Mouse (Mus musculus) adrenal gland, postnatal 36 days (tissue): Measurements from ENCODE around the gene Gpn1. TPM values are rescaled to one million over a fixed set of nuclear protein-coding genes. Genes with fewer than 3 reads are reported as not detected.
A peak's percentile ranks its signal among the peaks of the same experiment; 100 is the strongest.
"Not testable (repeated sequence)": the region's sequence is repeated elsewhere in the genome, so short reads cannot be mapped to it uniquely, and the experiment has no call there.

Experiments
- DNase-seq, 2 experiments: peaks; one replicate each; pipeline ENCODE4 v3.0.0; 2021; ENCODE audit warnings: mixed read lengths in 1 of 2
- long read RNA-seq, 2 experiments: library from polyadenylated mRNA; stranded (forward); transcript quantifications; one replicate each; pipeline ENCODE4 v2.0.0; 2021; ENCODE audit warnings: borderline sequencing depth in 2 of 2
- total RNA-seq, 2 experiments: library from RNA; stranded (reverse); gene quantifications; 2 replicates each; pipeline ENCODE4 v1.2.3; 2021

Gene Gpn1
- total RNA-seq: 10 to 100 TPM; 30.0 to 31.6 TPM
- long read RNA-seq, experiment 1, transcript Gpn1-201 (14 exons, 3,144 nt): major isoform, 63 of 79 reads
- long read RNA-seq, experiment 1, partial matches to known transcripts: 1 of 79 reads
- long read RNA-seq, experiment 1, other reads (novel, unspliced or antisense): 15 of 79 reads
- long read RNA-seq, experiment 2, transcript Gpn1-201 (14 exons, 3,144 nt): major isoform, 20 of 22 reads
- long read RNA-seq, experiment 2, partial matches to known transcripts: 0 of 22 reads
- long read RNA-seq, experiment 2, other reads (novel, unspliced or antisense): 2 of 22 reads

DNA sequence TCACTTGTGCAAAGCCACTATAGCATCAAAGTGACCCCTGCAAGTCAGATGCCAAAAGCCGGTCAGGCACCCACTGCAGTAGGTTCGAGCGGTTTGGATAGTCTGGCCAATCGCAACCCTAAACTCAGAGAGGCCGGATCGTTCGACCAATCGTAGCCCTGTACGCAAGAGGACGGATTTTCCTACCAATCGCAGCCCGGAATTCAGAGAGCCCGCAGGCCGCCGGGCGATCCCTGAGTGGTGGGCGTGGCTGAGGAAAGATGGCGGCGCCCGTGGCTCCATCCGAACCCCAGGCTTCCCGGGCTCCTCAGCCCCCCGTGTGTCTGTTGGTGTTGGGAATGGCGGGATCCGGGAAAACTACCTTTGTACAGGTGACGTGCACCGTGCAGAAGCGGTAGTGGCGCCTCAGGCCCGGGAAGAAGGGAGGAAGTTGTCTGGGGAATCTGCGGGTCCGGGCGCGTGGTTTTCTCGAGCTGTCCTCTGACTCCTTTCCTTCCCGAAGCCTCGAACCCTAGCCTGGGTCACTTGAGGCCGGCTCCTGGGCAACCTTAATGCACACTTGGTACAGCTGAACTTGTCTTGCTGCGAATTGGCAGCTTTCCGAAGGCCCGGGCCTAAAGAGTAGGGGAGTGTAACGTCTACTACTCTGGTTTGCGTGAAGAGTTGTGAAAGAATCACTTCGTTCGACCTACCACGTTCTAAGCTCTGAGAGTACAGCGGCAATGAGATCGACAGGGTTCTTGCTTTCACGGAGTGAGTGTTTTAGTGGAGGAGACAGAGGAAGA is at the start of gene Gpn1:
Gene Gpn1 (plus strand): TSS at position 229 of the 785 bp plus-strand sequence.
- DNase-seq: peak; percentile 94 to 95

DNA sequence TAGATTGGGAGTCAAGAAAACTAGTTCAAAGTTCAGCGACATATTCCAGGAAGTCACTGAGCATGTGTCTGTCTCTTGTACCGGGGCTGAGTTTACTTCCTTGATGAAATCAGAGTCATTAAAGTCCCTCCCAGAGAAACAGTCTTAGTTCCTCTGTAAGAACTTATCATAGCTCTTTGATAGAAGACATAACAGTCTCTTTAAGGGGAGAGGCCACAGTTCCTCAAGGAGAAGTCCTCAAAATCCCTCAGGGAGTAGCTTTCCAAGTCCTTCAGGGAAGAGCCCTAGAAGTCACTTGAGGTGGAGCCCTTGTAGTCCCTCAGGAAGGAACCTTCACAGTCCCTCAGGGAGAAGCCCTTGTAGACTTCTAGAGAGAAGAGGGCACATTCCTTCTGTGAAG is 43.2 kb upstream of the Gpn1 start:
- no peak for DNase-seq

DNA sequence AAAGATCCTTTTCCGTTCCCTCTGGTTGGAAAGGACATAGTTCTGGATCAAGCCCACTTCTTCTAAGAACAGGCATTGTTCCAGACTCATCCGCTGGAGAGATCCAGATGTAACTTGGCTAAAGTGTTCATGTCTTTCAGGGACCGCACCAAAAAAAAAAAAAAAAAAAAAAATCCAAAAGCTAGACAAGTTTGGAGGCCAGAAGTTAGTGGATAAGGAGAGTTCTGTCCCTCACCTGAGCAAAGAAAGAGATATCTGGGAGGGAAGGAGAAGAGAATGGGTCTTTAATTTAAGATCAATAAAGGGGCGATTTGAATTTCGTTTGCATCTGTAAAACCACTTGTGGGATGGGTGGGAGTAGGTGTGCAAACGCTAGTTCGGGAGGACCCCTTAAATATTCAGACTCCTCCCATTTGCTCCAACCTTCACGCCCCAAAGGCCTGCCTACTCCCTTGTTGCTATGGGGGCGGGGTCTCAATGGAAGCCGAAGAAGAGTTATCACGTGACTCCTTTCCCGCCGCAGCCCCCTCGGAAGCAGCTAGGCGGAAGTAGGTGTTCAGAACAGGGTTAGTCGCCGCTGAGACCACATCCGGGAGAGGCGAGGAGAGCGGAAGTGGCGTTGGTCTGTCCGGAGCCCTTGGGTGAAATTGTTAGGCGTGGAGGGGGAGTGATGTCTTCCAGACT is 42.5 kb upstream of the Gpn1 start, which contains the start of gene Zfp512:
Gene Zfp512 (plus strand): TSS at position 554 of the 684 bp plus-strand sequence.
- peak; percentile 94 to 96 for DNase-seq

DNA sequence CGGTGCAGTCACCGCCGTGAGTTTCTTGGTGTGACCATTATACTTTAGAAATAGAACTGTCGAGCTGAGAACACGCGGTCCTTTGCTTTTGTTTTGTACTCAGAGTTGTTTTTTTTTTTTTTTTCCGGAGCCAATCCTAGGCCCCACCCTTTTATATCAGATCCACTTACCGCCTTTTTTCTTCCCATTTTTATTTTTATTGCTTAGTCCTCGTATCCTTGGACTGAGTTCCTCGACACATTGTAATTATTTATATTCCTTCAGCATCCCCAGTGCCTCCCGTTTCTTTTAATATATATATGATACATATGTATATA is 42.0 kb upstream of the Gpn1 start:
- no peak for DNase-seq

DNA sequence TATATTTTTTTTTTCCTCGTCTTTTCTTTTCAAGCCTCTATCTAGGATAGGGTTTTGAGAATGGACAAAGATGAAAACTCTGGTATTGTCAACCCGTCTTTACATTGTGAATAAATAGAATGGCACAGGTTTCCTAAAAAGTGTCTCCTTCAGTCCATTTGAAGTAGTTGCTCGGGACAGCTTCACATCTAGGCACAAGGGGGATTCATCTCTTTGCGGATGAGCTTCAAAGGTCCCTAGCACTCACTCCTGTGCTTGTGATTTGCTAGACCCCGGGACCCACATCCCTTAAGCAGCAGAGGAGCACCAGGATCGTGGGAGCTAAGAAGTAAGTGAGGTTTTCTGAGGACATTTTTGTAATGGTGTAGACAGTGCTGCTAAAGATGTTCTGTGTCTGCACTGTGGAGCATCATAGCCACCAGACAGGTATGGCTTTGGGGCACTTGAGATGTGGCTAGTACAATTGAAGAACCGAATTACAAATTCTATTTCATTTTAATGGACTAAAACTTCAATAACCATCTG is 41.6 kb upstream of the Gpn1 start:
- DNase-seq: no peak

DNA sequence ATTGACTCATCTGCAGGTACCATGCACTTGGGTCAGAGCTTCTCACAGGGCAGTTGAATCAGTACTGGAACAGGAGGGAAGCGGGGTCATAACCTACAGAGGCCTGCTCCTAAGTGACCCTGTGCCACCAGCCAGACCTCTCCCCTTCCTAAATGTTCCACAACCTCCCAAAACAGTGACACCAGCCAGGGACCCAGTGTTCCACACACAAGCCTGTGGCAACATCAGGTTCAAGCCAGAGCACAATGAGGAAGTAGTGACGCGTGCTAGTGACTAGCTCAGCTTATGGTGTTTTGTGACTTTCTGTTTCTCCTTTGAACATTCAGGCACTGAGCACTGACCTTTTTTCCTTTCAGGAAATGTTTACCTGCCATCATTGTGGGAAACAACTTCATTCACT is 26.7 kb upstream of the Gpn1 start:
- no peak for DNase-seq

DNA sequence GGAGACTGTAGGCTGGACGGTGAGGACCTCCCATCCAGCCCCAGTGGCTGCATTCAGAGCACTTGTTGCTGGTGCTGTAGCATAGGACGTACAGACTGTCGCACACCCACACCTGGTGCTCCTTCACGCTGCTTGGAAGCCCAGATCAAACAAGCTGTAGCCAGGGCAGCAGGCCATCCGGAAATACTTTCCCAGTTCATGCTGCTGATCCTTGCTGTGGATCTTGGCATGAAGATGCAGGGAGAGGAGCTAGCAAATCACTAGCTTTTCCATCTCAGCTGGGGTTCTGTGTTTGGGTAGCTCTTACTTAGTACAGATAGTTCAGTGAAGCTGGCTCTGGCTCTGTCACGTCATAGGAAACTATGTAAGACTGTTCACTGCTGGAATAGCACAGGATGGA is 24.8 kb upstream of the Gpn1 start:
- no peak for DNase-seq

DNA sequence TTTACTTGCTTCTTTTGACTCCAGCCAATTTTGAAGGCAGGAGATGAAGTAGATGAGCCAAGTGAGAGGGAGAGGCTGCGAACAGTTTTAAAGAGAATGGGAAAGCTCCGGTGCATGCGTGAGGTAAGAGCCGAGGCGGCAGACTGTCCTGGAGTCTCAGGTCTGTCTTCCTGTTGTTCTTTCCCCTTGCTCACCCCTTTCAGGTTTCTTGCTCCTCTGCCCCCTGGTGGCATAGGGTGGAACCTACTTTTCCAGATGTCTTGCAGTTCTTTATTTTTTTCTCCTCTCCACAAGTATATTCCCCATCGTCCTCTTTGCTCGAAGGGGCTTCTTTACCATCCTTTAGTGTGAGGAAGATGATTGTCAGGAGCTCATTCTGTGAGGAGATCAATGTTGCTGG is 24.2 kb upstream of the Gpn1 start:
- DNase-seq: peak; percentile 52 to 67

DNA sequence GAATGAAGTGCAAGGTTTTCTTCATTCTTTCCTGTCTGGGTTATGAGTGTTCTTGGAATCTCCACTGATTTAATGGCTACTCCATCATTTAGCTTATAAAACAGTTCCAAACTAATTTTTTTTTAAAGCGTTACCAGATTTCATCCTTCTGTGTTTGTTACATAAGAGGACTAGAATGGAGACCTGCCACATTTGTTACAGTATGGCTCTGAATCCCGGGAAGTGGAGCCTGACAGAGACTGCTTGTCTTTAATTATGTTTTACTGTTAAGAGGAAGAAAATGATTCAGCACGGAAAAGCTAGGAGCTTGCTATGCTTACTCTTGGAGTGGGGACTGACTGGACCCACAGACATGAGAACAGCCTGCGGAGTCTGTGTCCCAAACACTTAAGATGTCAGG is 14.0 kb upstream of the Gpn1 start:
- no peak for DNase-seq

DNA sequence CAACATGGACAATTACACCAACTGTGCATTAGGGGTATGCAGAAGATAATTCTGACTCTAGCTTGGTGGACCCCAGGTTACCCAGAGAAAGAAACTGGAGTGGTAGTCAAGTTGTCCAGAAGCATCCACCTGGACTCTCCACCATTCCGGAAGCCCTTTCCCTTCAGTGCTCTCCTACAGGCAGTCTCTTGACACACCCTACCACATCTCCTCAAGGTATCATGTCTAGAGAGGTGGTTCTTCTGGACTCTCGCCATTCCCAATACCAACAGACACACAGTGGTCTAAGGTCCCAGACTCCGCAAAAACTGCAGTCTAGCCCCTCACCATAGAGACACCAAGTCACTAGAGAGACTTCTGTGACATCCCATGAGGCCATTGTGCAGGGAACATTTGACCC is 9.1 kb upstream of the Gpn1 start, which contains the start of gene 4930548H24Rik:
Gene 4930548H24Rik (plus strand): TSS at position 301 of the 400 bp plus-strand sequence.
- DNase-seq: no peak

DNA sequence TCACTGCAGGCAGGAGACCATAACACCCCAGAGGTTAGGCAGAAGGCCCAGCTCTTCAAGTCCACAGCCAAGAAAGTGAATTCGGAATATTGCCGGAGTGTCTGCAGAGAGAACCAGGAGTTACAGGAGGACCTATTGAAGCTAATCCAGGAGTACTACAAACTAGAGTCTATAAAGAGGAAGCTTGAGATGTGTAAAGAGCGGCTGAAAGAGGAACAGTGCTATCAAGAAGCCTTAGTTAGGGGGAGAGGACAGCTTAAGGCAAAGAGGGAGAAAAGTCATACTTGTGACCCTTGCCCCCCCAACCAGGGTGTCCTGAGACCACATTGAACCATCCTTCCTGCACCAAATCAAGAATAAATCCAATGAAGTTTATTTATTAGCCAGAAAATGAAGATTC is 6.7 kb upstream of the Gpn1 start:
- no peak for DNase-seq

DNA sequence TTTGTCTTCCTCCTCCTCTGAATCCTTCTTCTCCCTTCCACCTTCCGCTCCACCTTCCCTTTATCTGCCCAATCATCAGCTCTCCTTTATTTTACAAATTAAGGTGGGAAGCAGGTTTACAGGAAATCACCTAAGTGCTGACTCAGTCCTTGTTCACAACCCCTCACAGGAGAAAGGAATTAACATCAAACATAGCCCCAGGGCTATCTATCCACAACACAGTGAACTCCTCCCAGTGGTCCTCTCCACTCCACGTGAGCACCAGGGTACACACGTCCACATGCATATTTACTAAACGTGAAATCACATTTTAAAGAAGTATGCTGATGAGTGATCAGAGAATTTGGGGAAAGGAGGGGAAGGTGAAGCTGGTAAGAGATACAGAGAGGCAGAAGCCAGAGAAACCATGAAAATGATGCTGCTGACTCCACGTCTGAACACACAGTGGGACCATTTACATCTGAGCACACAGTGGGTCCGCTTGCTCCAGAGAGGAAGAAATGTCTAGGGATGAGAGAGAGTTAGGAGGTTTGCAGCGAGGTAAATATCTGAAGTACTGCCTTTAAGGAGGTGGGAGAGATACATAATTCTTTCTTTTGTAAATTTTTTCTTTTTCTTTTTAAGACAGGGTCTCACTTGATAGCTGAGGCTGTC is 5.3 kb upstream of the Gpn1 start:
- DNase-seq: no peak

DNA sequence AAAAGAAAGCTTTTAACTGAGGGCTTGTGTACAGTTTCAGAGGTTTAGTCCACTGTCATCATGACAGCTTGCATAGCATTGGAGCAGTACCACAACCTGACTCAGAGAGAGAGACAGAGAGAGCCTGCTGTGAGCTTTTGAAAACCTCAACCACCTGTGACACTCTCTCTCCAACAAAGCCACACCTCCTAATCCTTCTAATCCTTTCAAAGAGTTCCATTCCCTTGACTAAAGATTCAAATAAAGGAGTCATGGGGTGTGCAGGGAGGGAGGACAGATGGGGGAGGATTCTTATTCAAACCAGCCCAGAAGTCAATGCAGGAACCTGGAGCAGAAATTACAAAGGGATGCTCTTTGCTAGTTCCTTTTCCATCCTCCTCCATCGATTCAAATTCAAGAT is 2.5 kb upstream of the Gpn1 start:
- DNase-seq: no peak

DNA sequence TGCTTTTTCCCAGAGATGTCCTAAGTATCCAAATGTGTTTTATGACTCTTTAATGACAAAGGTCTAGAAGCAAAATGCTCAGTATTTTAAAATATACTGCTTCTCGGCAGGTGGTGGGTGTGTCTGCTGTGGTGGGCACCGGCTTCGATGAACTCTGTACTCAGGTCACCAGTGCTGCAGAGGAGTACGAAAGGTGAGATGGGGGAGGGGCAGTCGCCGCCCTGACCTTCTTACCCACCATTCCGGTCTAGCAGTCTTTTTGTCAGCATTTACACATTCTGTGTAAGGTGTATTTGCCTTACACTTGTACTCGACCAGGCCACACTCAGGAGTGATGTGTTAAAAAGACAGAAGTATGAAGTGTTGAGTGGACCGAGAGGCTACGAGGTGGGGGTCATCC is 10.3 kb downstream of the Gpn1 start:
- no peak for DNase-seq

DNA sequence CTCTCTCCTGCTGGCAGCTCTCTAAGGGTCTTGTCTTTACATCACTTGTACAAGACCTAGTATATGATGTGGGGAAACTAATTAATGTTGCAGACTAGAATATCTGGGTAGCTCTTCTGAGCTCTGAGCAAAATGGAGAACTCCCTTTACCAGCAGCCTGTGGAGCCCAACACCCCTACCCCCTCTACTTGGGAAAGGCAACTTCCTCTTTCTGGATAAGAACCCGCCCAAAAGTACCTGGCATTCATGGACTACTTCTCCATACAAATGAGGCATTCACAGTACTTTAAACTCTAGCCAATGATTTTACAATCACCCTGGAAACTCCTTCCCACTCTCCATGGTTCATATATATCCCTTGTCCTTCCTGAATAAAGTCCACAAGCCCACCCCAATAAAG is 17.9 kb downstream of the Gpn1 start:
- no peak for DNase-seq

DNA sequence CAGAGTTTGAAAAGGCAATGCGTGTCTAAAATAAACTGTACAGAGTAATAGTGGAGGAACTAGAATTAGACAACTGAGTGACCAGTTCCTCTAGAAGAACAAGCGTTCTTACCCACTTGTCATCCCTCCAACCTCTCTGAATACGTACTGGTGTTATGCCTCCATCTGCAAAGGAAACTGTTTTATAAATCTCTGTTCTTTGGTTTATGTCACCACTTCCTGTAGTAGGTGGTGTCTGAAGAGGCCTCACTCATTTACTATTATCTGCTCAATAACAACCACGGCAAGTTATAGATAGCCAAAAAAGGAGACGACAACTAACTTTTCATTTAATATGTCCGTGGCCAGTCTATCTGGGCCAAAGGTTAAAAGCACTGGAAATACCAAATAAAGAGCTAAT is 26.0 kb downstream of the Gpn1 start:
- DNase-seq: no peak

DNA sequence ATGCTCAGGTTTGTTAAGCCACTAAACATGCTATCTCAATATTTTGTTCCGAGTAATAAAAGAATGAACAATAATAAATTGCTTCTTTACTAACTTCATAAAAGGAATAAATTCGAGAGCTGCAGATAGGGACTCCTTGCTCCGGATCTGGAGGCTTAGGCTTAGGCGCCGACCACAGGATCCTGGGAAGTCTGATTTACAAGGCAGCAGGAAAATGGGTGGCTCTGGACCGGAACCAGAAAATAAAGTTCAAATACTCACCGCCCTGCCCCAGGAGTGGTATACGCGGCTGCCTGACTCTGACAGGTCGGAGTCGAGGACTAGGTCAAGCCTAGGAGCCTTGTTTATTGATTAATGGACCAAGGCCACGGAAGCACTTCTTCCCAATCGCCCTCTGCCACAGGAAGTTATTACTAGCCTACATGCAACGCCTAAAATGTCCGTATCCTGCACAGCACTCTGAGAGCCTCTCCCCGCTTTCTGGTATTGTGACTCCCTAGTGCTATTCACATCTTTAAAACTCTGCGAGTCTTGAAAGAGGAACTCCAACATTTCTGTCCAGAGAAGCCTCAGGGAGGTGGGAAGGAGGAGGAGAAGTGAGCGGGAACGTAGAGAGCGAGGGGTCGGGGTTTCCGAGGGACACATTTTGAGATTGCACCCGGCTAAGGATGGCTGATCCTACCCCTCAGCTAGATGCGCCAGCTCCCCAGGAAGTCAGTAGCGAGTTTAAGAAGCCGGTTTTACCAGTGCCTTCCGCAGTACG is 32.0 kb downstream of the Gpn1 start, which contains the start of gene Slc4a1ap:
Gene Slc4a1ap (plus strand): TSS at position 642 of the 763 bp plus-strand sequence.
- DNase-seq: peak; percentile 74 to 82

DNA sequence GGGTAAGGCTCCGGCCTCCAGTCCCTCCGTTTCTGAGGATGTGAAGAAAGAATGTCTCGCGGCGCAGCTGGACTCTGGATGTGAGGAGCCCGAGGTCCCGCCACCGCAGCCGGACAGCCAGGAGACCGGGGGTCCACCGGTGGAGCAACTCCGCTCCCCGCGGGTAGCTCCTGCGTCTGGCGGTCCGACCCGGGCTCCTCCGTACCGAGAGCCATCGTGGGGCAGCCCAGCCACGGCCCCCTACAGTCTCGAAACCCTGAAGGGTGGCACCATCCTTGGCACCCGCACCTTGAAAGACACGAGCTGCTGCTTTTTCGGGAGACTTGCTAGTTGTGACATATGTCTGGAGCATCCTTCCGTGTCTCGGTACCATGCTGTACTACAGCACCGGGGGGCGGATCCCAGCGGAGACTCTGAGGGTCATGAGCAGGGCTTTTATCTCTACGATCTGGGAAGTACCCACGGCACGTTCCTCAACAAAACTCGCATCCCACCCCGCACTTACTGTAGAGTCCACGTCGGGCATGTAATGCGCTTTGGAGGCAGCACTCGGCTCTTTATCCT is 32.7 kb downstream of the Gpn1 start:
- DNase-seq: peak in 1 of 2 experiments; percentile 2

DNA sequence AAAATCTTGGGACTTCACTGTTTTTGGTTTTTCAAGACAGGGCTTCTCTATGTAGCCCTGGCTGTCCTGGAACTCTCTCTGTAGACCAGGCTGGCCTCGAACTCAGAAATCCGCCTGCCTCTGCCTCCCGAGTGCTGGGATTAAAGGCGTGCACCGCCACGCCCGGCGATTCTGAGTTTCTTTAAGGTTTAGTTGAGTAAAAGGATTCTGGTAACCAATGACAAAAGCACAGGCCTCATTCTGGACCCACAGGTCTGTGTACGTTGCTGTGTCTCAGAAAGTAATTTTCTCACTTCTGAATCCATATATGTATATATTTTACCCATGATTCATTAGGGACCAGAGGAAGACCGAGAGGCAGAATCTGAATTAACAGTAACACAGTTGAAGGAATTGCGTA is 33.2 kb downstream of the Gpn1 start, which contains the start of gene Supt7l:
Gene Supt7l (minus strand): TSS at position 101 of the 400 bp plus-strand sequence.
- DNase-seq: not testable (repeated sequence)

DNA sequence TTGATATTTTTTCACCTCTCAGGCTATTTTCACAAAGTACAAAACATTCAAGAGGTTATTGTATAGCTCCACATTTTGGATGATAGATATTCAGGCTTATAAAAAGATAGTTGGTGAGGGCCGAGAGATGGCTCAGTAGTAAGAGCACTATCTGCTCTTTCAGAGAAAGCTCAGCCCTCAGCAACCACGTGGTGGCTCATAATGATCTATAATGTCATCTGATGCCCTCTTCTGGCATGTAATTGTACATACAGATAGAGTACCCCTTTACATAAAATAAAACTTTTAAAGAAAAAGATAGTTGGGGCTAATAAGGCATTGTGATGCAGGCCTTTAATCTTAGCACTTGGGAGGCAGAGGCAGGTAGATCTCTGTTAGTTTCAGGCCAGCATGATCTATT is 34.0 kb downstream of the Gpn1 start:
- no peak for DNase-seq

DNA sequence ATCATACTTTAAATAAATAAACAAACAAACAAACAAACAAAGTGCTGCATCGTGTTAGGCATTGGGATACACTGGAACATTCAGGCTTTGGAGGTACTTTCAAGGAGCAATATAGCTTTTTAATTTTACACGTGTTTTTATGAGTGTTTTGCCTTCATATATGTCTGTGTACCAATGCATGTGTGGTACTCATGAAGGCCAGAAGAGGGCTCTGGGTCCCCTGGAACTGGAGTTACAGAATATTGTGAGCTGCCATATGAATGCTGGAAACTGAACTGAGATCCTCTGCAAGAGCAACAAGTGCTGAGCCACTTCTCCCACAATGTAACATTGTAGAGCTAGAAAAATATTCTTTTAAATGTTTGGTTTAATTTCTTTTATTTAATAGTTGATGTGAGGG is 40.7 kb downstream of the Gpn1 start:
- DNase-seq: no peak
